Mouse (Mus musculus): Measurements from ENCODE around the gene Mrap.
A peak's percentile ranks its signal among the peaks of the same experiment; 100 is the strongest.

Mrap gene

GRCm38 (mm10) chr16:90753386-90753941 is 15.5 kb downstream of the Mrap start:
- no peak for DNase-seq (ENCODE audit: low spot score in 2 of 2)

DNA sequence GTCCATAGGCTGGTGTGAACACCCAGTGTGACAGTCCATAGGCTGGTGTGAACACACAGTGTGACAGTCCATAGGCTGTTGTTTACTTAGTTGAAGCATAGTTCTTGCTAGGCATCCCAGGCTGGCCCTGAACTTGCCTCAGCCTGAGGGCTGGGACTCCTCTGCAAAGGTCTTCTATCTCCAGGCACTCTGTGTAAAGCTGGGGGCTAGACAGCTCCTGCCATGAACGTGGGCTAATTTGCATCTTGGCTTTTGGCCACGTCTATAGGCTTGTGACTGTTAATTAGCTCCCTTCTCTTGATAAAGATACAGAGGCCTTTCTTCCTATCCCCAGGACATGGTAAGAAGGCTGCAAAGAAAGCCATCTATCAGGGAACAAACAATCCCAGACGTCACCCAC is 21.3 kb downstream of the Mrap start:
- DNase-seq (ENCODE audit: low spot score in 2 of 2): no peak

GRCm38 (mm10) chr16:90760515-90760914 is 22.5 kb downstream of the Mrap start:
- no peak for DNase-seq (ENCODE audit: low spot score in 2 of 2)

DNA sequence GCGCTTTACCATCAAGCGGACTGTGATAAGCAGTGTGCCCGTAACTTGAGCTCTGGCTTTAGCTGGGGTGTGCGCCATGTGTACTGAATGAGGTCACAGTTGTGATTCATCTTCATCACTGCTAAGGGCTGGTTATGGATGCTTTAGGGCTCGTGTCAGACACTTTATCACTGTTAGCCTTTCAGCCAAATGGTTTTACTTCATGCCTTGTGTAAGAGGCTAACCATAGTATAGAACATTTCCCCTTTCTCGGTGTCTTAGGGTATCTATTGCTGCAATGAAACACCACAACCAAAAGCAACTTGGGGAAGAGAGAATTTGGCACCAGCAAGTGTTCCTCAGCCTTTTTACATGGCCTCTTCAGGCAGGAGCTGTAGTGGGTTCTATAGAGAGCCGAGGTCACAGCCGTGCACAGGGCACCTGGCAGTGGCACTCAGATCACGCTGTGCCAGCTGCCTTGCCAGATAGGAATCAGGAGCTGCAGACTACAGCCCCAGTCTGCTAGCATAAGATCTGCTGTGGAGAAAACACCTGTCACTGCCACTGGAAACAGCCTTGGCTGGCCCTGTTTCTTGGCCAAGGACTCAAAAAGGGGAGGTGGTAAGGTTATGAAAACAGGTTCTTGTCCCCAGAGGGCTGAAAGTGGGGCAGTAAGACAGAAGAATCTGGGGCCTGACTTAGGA is 27.3 kb downstream of the Mrap start:
- no peak for DNase-seq (ENCODE audit: low spot score in 2 of 2)

DNA sequence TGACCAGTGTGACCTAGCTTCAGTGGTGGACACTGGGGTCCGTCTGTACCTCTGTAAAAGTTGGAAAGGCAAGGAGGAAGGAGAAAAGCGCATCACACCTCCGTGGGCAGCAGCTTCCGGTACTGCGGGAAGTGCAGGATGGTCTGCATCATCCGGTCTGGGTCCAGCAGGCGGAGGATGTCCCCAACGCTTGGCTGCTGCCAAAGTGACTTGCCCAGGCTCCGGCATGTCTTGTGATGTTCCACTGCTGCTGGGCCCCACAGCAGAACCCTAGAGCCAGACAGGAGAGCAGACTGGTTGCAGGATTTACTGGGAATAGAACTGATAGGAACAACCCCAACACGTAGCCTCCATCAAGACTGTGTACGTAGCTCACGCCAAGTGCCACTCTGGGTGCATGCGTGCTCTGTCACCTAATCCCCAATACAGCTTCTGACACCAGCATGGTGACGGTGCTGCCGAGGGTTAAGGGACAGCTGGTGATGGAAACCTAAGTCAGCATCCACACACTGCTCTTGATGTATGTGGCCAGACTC is 29.0 kb downstream of the Mrap start:
- DNase-seq (ENCODE audit: low spot score in 2 of 2): no peak

GRCm38 (mm10) chr16:90774216-90774615 is 36.2 kb downstream of the Mrap start:
- DNase-seq (ENCODE audit: low spot score in 2 of 2): no peak

- DNase-seq (ENCODE audit: low spot score in 2 of 2): no peak
Measured at GRCm38 (mm10) chr16:90774646-90775045, 36.6 kb downstream of the Mrap start.

GRCm38 (mm10) chr16:90775946-90776520 is 38.0 kb downstream of the Mrap start:
- no peak for DNase-seq (ENCODE audit: low spot score in 2 of 2)

- DNase-seq (ENCODE audit: low spot score in 2 of 2): no peak
Measured at GRCm38 (mm10) chr16:90779783-90780182, 41.8 kb downstream of the Mrap start.

DNA sequence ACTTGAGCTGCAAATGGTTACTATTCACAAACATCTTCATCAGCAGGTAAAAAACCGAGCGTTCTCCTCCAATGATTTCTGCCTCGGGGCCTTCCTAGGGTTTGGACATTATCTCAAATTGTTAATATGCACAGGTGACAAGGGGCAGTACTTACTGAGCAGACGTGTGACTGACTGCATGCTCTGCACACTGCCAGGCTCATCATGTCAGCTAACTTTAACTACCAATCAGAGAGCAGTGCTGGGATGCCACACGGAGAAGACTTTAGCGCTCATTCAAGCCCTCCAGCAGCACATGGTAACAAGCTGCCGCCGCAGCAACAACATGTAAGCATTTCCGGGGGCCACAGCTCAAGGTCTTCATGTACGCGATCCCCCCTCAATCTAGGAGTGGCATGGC is 45.3 kb downstream of the Mrap start:
- no peak for DNase-seq (ENCODE audit: low spot score in 2 of 2)

DNA sequence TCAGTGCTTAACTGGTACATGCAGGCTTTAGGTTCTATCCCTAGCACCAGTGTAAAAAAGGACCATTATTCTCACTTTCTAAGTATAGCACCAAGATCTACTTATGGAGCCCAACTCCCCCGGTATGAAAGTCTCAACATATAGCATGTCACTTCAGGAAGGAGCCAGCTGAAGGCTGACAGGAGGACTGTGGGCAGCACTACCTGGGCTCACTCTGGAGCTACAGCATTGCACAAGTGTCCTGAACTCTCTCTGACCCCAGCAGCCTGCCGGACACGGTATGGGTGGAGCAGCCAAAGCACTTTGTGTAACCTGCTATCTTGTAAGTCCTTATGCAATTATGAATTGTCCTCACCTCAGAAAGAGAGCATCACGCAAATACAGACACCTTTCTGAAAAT is 47.2 kb downstream of the Mrap start:
- no peak for DNase-seq (ENCODE audit: low spot score in 2 of 2)

GRCm38 (mm10) chr16:90788580-90788979 is 50.6 kb downstream of the Mrap start:
- no peak for DNase-seq (ENCODE audit: low spot score in 2 of 2)

DNA sequence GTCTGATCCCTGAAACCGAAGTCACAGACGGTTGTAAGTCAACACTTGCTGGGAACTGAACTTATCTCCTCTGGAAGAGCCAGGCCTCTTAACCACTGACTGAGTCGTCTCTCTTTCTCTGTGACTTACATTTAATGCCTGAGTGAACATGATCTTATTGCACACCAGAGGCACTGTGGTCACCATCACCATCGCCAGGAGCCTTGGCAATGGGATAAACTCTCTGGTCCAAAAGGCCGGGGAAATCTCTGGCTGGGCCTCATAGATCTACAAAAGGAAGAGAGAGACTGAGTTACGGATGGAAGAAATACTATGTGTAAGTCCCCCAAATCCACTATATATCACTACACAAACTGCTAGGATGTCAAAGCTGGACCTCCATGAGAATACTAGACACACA is 52.9 kb downstream of the Mrap start:
- no peak for DNase-seq (ENCODE audit: low spot score in 2 of 2)

DNA sequence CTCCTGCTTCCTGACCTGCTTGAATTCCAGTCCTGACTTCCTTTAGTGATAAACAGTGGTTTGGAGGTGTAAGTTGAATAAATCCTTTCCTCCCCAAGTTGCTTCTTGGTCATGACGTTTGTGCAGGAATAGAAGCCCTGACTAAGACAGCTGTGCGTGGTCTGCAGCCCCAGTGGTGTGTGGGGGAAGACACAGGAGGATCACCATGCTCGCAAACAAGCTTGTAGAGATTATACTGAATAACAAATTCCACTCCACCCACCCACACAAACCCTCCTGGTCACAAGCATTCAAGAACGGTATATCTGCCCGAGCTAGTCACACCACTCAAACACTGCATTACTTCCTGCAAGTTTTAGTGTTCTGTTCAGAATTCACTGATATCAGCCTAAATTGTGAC is 54.1 kb downstream of the Mrap start:
- peak; percentile 22 to 36 for DNase-seq (ENCODE audit: low spot score in 2 of 2)

DNA sequence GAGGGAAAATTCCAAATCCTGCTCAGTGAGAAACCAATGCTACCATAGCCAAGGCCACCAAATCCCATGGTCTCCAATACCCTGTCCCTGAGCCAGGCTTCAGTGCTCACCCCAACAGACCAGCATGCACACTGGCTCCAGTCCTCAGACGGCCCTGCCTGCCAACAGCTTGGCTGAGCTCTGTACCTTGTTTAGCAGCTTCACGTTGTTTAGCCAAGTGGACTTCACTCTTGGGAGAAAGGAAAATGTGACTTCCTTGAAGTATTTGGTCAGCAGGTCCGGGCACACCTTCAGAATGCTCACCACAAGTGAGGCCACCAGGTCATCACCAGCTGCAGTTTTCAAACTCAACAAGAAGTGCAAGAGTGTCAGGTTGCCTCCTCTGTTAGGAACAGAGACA is 54.5 kb downstream of the Mrap start:
- DNase-seq (ENCODE audit: low spot score in 2 of 2): no peak

DNA sequence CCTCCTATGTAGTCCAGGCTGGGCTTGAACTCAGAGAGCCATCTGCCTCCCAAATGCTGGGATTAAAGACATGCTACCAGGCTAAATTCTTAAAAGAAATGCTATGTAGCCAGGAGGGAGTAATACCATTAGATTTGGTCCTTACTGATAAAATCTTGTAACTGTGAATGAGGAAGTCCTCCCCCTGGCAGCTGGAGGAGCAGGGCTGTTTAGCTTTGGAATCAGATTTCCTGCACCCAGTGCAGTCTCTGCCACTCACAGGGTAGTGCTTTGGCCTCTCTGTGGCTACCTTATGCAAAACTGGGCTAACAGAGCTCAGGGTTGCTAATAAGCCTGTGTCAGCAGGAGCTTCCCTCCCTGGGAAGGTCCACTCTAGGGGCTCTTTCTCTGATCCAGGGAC is 56.7 kb downstream of the Mrap start:
- DNase-seq (ENCODE audit: low spot score in 2 of 2): no peak

- no peak for DNase-seq (ENCODE audit: low spot score in 2 of 2)
Measured at GRCm38 (mm10) chr16:90798446-90798845, 60.4 kb downstream of the Mrap start.

DNA sequence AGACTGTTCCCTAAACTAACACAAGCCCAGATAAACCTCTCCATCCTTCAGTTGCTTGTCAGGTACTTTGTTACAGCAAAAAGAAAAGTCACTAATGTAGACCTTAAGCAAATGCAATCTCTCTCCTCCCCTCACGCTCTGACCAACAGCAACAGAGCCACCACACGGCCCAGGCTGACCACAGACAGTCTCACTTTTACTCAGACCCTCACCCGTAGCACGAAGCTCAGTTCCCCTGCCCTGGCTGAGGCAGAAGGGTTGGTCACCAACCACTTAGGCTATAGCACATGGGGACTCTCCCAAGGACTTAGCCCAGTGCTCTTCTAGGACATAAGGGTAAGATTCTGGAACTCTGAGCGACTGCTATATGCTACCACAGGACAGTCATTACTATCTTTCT is 60.8 kb downstream of the Mrap start:
- DNase-seq (ENCODE audit: low spot score in 2 of 2): no peak

Measured in right cerebral cortex, adult 2 months (tissue).